ENCODE assay signal across 8 mouse cellular contexts in the genomic region with DNA sequence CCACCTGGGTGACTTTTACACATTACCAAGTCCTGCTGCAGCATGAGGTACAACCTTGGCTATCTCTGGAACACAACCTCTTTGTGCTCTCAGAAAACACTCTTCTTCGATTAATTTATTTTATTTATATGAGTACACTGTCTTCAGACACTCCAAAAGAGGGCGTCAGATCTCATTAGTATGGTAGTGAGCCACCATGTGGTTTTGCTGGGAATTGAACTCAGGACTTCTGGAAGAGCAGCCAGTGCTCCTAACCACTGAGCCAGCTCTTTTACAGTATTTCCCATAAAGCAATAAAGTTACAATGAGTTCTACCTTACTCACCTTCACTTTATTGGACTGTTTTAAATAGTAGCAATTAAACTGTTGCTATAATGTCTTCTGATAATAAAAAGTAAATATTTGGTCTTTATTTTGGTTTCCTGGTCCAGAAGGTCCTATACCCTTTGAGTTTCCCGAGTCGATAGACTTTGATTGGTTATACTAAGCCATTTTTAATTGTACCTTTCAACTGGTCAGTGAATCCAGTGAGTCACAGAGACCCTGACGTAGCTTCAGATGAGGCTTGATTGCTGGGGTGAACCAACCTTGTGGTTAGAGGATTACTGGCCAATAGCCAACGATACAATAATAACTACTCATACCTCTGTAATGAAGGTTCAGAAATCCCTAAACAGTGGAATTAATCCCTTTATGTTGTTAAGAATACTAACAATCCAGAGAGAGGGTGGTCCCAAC. TPM values are rescaled to one million over a fixed set of nuclear protein-coding genes. Genes with fewer than 3 reads are reported as not detected.
DNase-seq lines count a peak whose midpoint lies in the region; ATAC-seq and TF ChIP-seq lines count a peak whose summit lies in the region.
"Had no signal": no experiment of that assay in that cellular context is flagged by ENCODE, and none has a peak within 500 bp of the region (broad histone marks: within the 10 kb centered on the region; RNA-seq: fewer than 3 reads in every experiment).

No protein-coding gene starts in this region.

- peak; percentile 16 for TF ChIP-seq RAD21 in MEL (IDR thresholded peaks at IDR 0.05; ENCODE audit: low read depth, low read length)

- WGBS in midbrain, embryonic 11.5 days = 63% methylated on average over 6 of the region's 6 CpGs
- WGBS in midbrain, embryonic 14.5 days = 65% methylated on average over 6 of the region's 6 CpGs
- WGBS in stomach, embryonic 14.5 days = 60% methylated on average over 6 of the region's 6 CpGs

- no peaks in the 10 kb centered on the region for H3K79me2 ChIP-seq in MEL (ENCODE audit: control insufficient read depth, insufficient read depth, low read length, poor library complexity)

- TF ChIP-seq POLR2A in MEL (IDR thresholded peaks at IDR 0.05; ENCODE audit: control insufficient read depth in 1 of 2, insufficient read depth in 1 of 2, low read depth in 1 of 2, low read length in 2 of 2, poor library complexity in 1 of 2) = no peak

- no peak overlapping the region for H3K4me3 ChIP-seq in midbrain, embryonic 11.5 days (ENCODE audit: low read depth, low read length)
- no peak overlapping the region for H3K4me3 ChIP-seq in midbrain, embryonic 14.5 days (replicated peaks; ENCODE audit: low read depth, low read length)
- H3K4me3 ChIP-seq in MEL (ENCODE audit: control insufficient read depth in 1 of 2, insufficient read depth in 1 of 2, low read depth in 2 of 2, low read length in 2 of 2) = no peak overlapping the region
- no peak overlapping the region for H3K4me3 ChIP-seq in stomach, embryonic 14.5 days (ENCODE audit: low read depth, low read length)

- DNase-seq in heart, adult 11 months = peak; percentile 55
- no peak for DNase-seq in heart, adult 18-20 months
- DNase-seq in midbrain, embryonic 11.5 days (ENCODE audit: low spot score, missing footprints) = peak; percentile 76
- DNase-seq in midbrain, embryonic 14.5 days = no peak
- DNase-seq in MEL (ENCODE audit: low read depth, low spot score) = peak; percentile 33
- no peak for DNase-seq in right cerebral cortex, postnatal 14 days

- H3K4me2 ChIP-seq in midbrain, embryonic 11.5 days = no peak overlapping the region
- no peak overlapping the region for H3K4me2 ChIP-seq in midbrain, embryonic 14.5 days (ENCODE audit: low read length)
- H3K4me2 ChIP-seq in stomach, embryonic 14.5 days (replicated peaks; ENCODE audit: low read depth, low read length) = 0 out of 2 replicates have a peak overlapping the region, but pooled peaks have one; percentile 54

- no peak for TF ChIP-seq EP300 in MEL (IDR thresholded peaks at IDR 0.05; ENCODE audit: low read depth in 1 of 2, low read length in 2 of 2)

- peak in 1 of 3 experiments; percentile 58; a peak in 2 of 6 replicates for TF ChIP-seq CTCF in MEL (IDR thresholded peaks at IDR 0.05 in 2 of 3, conservative IDR thresholded peaks at IDR 0.05 in 1 of 3; ENCODE audit: control insufficient read depth in 1 of 3, insufficient read depth in 1 of 3, low read depth in 2 of 3, low read length in 3 of 3, poor library complexity in 1 of 3, severe bottlenecking in 1 of 3)

- ATAC-seq in midbrain, embryonic 11.5 days (ENCODE audit: low FRiP score) = no peak
- no peak for ATAC-seq in midbrain, embryonic 14.5 days (ENCODE audit: low FRiP score, low TSS enrichment)
- ATAC-seq in stomach, embryonic 14.5 days (ENCODE audit: insufficient number of reproducible peaks, insufficient read depth, low FRiP score, low read depth) = no peak
- ATAC-seq: activated CD4-positive, CD25-positive, alpha-beta regulatory T cell, adult 4 months had no signal

- no peaks in the 10 kb centered on the region for H3K36me3 ChIP-seq in midbrain, embryonic 11.5 days (ENCODE audit: control insufficient read depth, insufficient read depth, low read length)
- no peaks in the 10 kb centered on the region for H3K36me3 ChIP-seq in midbrain, embryonic 14.5 days (ENCODE audit: control insufficient read depth, insufficient read depth, low read length)
- H3K36me3 ChIP-seq in MEL (ENCODE audit: control insufficient read depth in 1 of 2, insufficient read depth in 2 of 2, low read length in 2 of 2) = peaks cover 0 to 3% of the 10 kb centered on the region in 2 experiments; a peak in 2 of 4 replicates
- H3K36me3 ChIP-seq in stomach, embryonic 14.5 days (ENCODE audit: control insufficient read depth, insufficient read depth, low read length) = no peaks in the 10 kb centered on the region

- peaks cover 25% of the 10 kb centered on the region for H3K27me3 ChIP-seq in midbrain, embryonic 11.5 days (ENCODE audit: control insufficient read depth, insufficient read depth, low read length)
- peaks cover 12% of the 10 kb centered on the region for H3K27me3 ChIP-seq in midbrain, embryonic 14.5 days (ENCODE audit: control insufficient read depth, insufficient read depth, low read length)
- H3K27me3 ChIP-seq in MEL (ENCODE audit: control insufficient read depth in 1 of 2, insufficient read depth in 2 of 2, low read length in 2 of 2) = no peaks in the 10 kb centered on the region
- H3K27me3 ChIP-seq in stomach, embryonic 14.5 days (ENCODE audit: control insufficient read depth, insufficient read depth, low read length) = peaks cover 4% of the 10 kb centered on the region; the same call in 1 of the 2 replicates

- H3K4me1 ChIP-seq in midbrain, embryonic 11.5 days (ENCODE audit: control insufficient read depth, insufficient read depth, low read length) = peaks cover 4% of the 10 kb centered on the region; the same call in 1 of the 2 replicates
- H3K4me1 ChIP-seq in midbrain, embryonic 14.5 days (ENCODE audit: control insufficient read depth, insufficient read depth, low read length) = peaks cover 5% of the 10 kb centered on the region; the same call in 1 of the 2 replicates
- peaks cover 4 to 7% of the 10 kb centered on the region in 2 experiments; a peak in 2 of 4 replicates for H3K4me1 ChIP-seq in MEL (ENCODE audit: control insufficient read depth in 1 of 2, insufficient read depth in 2 of 2, low read length in 2 of 2)
- H3K4me1 ChIP-seq in stomach, embryonic 14.5 days (ENCODE audit: control insufficient read depth, insufficient read depth, low read length) = peaks cover 2% of the 10 kb centered on the region; the same call in 1 of the 2 replicates

- no peaks in the 10 kb centered on the region for H3K9me3 ChIP-seq in midbrain, embryonic 11.5 days (ENCODE audit: control insufficient read depth, low read length)
- no peaks in the 10 kb centered on the region for H3K9me3 ChIP-seq in midbrain, embryonic 14.5 days (ENCODE audit: control insufficient read depth, low read length)
- H3K9me3 ChIP-seq in MEL (replicated peaks; ENCODE audit: insufficient read depth, low read length) = no peaks in the 10 kb centered on the region
- no peaks in the 10 kb centered on the region for H3K9me3 ChIP-seq in stomach, embryonic 14.5 days (ENCODE audit: control insufficient read depth, low read depth, low read length)

- no peak overlapping the region for H3K9ac ChIP-seq in midbrain, embryonic 11.5 days (ENCODE audit: low read length)
- H3K9ac ChIP-seq in midbrain, embryonic 14.5 days (replicated peaks; ENCODE audit: low read length) = no peak overlapping the region
- no peak overlapping the region for H3K9ac ChIP-seq in MEL (ENCODE audit: control insufficient read depth, low read depth, low read length, poor library complexity, severe bottlenecking)
- H3K9ac ChIP-seq in stomach, embryonic 14.5 days (replicated peaks; ENCODE audit: low read depth, low read length) = no peak overlapping the region

- H3K27ac ChIP-seq in midbrain, embryonic 11.5 days (ENCODE audit: low read depth, low read length) = no peak overlapping the region
- no peak overlapping the region for H3K27ac ChIP-seq in midbrain, embryonic 14.5 days (replicated peaks; ENCODE audit: low read depth, low read length)
- H3K27ac ChIP-seq in MEL (ENCODE audit: control insufficient read depth, low read depth, low read length) = no peak overlapping the region
- H3K27ac ChIP-seq in stomach, embryonic 14.5 days (ENCODE audit: low read length) = no peak overlapping the region

TF ChIP-seq in MEL, 35 proteins besides CTCF, POLR2A, EP300 and RAD21:
- TF ChIP-seq SMC3 (IDR thresholded peaks at IDR 0.05; ENCODE audit: low read depth, low read length) (peak; percentile 34), ZC3H11A (IDR thresholded peaks at IDR 0.05; ENCODE audit: low read depth, low read length) (no peak)

RNA-seq across cellular contexts. Expression of gene Rhou, which starts 26.1 kb away (rescaled TPM):
- total RNA-seq in heart, adult 18-20 months (2021) = 1 to 10 TPM; 6.3 to 8.9 TPM
- polyA plus RNA-seq in midbrain, embryonic 11.5 days (2014; fragmentation: Nextera tagmentation; extraction: Ambion mirVana) = 7.7 and 8.3 TPM in 2 replicates
- polyA plus RNA-seq in midbrain, embryonic 14.5 days (2014; fragmentation: Nextera tagmentation; extraction: Ambion mirVana) = 10.0 and 12.9 TPM in 2 replicates
- total RNA-seq in MEL (2012; rRNA removed) = not detected in 2 replicates
- polyA plus RNA-seq in MEL (2012; ENCODE audit: insufficient read depth in 1 of 2, insufficient read length in 2 of 2, low read depth in 1 of 2, low replicate concordance in 2 of 2, missing spikeins in 1 of 2) = not detected
- polyA plus RNA-seq in stomach, embryonic 14.5 days (2014; fragmentation: Nextera tagmentation; extraction: Ambion mirVana) = 10.8 and 11.7 TPM in 2 replicates
- polyA plus RNA-seq: activated CD4-positive, CD25-positive, alpha-beta regulatory T cell, adult 4 months had no signal

Comparison
In these comparisons a context has a peak if more than half of its experiments do, and no peak if none do; other contexts are left out.
1. DNase-seq: peak in heart, adult 11 months (single experiment), midbrain, embryonic 11.5 days (single experiment) and MEL (single experiment); none in heart, adult 18-20 months (0 of 2), midbrain, embryonic 14.5 days (single experiment) and right cerebral cortex, postnatal 14 days (single experiment).